Mouse (Mus musculus) forebrain, embryonic 15.5 days (tissue): ENCODE results near the gene Slc39a13. TPM values are rescaled to one million over a fixed set of nuclear protein-coding genes. Genes with fewer than 3 reads are reported as not detected.

Source experiments
- polyA plus RNA-seq: library from polyadenylated mRNA; unstranded; fragments of >200 nt; fragmentation: Nextera tagmentation; extraction: Ambion mirVana; gene quantifications from 2 replicates; pipeline ENCODE4 v1.2.1, GENCODE M21; 2015

Slc39a13 gene
- polyA plus RNA-seq, 1 experiment from 2014 or later = 23.7 TPM

Other genes starting within 250 kb of the Slc39a13 start
- 266 and 283 TPM in 2 replicates for gene Mtch2, start 223.3 kb downstream of the Slc39a13 start, polyA plus RNA-seq
- gene C1qtnf4, start 184.6 kb downstream of the Slc39a13 start, polyA plus RNA-seq = 68.5 and 70.6 TPM in 2 replicates
- gene Kbtbd4, start 165.7 kb downstream of the Slc39a13 start, polyA plus RNA-seq = 58.7 and 63.8 TPM in 2 replicates
- 213 and 219 TPM in 2 replicates for gene Ndufs3, start 165.6 kb downstream of the Slc39a13 start, polyA plus RNA-seq
- 132 and 136 TPM in 2 replicates for gene Celf1, start 130.0 kb downstream of the Slc39a13 start, polyA plus RNA-seq
- 0.63 and 0.74 TPM in 2 replicates for gene Rapsn, start 34.8 kb downstream of the Slc39a13 start, polyA plus RNA-seq
- 230 and 231 TPM in 2 replicates for gene Psmc3, start 16.4 kb downstream of the Slc39a13 start, polyA plus RNA-seq
- gene Spi1, start 12.0 kb upstream of the Slc39a13 start, polyA plus RNA-seq = 2.4 and 3.0 TPM in 2 replicates
- 0.14 TPM in 1 of 2 replicates, not detected in the other for gene Mybpc3, start 47.7 kb upstream of the Slc39a13 start, polyA plus RNA-seq
- gene Madd, start 113.4 kb upstream of the Slc39a13 start, polyA plus RNA-seq = 48.5 and 49.8 TPM in 2 replicates
- gene Nr1h3, start 132.4 kb upstream of the Slc39a13 start, polyA plus RNA-seq = 2.0 and 2.8 TPM in 2 replicates
- gene Acp2, start 132.5 kb upstream of the Slc39a13 start, polyA plus RNA-seq = 36.1 and 36.9 TPM in 2 replicates
- gene Ddb2, start 166.6 kb upstream of the Slc39a13 start, polyA plus RNA-seq = 12.7 and 14.5 TPM in 2 replicates
- 19.8 and 22.9 TPM in 2 replicates for gene Pacsin3, start 185.5 kb upstream of the Slc39a13 start, polyA plus RNA-seq
- gene Arfgap2, start 194.6 kb upstream of the Slc39a13 start, polyA plus RNA-seq = 78.0 and 79.0 TPM in 2 replicates